In the genomic region with DNA sequence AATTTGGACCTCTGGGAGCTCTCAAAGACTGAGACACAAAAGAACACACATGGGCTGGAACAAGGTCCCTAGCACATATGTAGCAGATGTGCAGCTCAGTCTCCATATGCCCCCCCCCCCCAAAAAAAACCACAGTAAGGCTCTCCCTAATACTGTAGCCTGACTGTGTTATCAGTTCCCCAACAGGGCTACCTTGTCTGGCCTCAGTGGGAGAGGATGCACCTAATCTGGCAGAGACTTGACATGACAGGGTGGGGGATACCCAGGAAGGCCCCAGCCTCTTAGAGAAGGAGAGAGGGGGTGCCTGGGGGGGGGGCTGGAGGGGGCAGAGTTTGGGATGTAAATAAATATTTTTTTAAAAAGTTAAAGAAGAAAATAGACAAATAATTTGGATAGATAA, we compare ENCODE assay signal across 16 mouse cellular contexts. TPM values are rescaled to one million over a fixed set of nuclear protein-coding genes. Genes with fewer than 3 reads are reported as not detected.
DNase-seq lines count a peak whose midpoint lies in the region; ATAC-seq and TF ChIP-seq lines count a peak whose summit lies in the region.
"Had no signal": no experiment of that assay in that cellular context is flagged by ENCODE, and none has a peak within 500 bp of the region (broad histone marks: within the 10 kb centered on the region; RNA-seq: fewer than 3 reads in every experiment).

No protein-coding gene starts in this region.

- no peak for TF ChIP-seq CTCF in MEL (IDR thresholded peaks at IDR 0.05 in 2 of 3, conservative IDR thresholded peaks at IDR 0.05 in 1 of 3; ENCODE audit: control insufficient read depth in 1 of 3, insufficient read depth in 1 of 3, low read depth in 2 of 3, low read length in 3 of 3, poor library complexity in 1 of 3, severe bottlenecking in 1 of 3)
- TF ChIP-seq CTCF in liver, embryonic 14.5 days (IDR thresholded peaks at IDR 0.05; ENCODE audit: low read depth) = no peak

- no peak overlapping the region for H3K4me2 ChIP-seq in liver, embryonic 14.5 days (ENCODE audit: low read depth)
- H3K4me2 ChIP-seq: embryonic facial prominence, embryonic 12.5 days; heart, embryonic 13.5 days; hindbrain, embryonic 15.5 days had no signal

- peak; percentile 87 for ATAC-seq in liver, embryonic 14.5 days (ENCODE audit: insufficient read depth)
- peak; percentile 50; the same call in 1 of the 2 replicates for ATAC-seq in megakaryocyte-erythroid progenitor cell, adult 5-6 weeks (replicated peaks; ENCODE audit: low FRiP score, low TSS enrichment, poor library complexity, severe bottlenecking)
- ATAC-seq: forebrain, embryonic 16.5 days had no signal

- H3K27ac ChIP-seq in MEL (ENCODE audit: control insufficient read depth, low read depth, low read length) = no peak overlapping the region
- no peak overlapping the region for H3K27ac ChIP-seq in liver, embryonic 14.5 days
- H3K27ac ChIP-seq: embryonic facial prominence, embryonic 12.5 days; heart, embryonic 13.5 days; hindbrain, embryonic 15.5 days had no signal

- no peak overlapping the region for H3K9ac ChIP-seq in MEL (ENCODE audit: control insufficient read depth, low read depth, low read length, poor library complexity, severe bottlenecking)
- no peak overlapping the region for H3K9ac ChIP-seq in liver, embryonic 14.5 days (replicated peaks)
- H3K9ac ChIP-seq: embryonic facial prominence, embryonic 12.5 days; heart, embryonic 13.5 days; hindbrain, embryonic 15.5 days had no signal

- H3K9me3 ChIP-seq in MEL (replicated peaks; ENCODE audit: insufficient read depth, low read length) = no peaks in the 10 kb centered on the region
- no peaks in the 10 kb centered on the region for H3K9me3 ChIP-seq in liver, embryonic 14.5 days (ENCODE audit: control insufficient read depth, low read length)
- H3K9me3 ChIP-seq: embryonic facial prominence, embryonic 12.5 days; heart, embryonic 13.5 days; hindbrain, embryonic 15.5 days had no signal

- H3K4me1 ChIP-seq in MEL (ENCODE audit: control insufficient read depth in 1 of 2, insufficient read depth in 2 of 2, low read length in 2 of 2) = peaks cover 0 to 4% of the 10 kb centered on the region in 2 experiments; a peak in 3 of 4 replicates
- H3K4me1 ChIP-seq in liver, embryonic 14.5 days (replicated peaks; ENCODE audit: control insufficient read depth in 2 of 2, insufficient read depth in 2 of 2, low read length in 1 of 2) = peaks cover 8 to 9% of the 10 kb centered on the region in 2 experiments
- H3K4me1 ChIP-seq: embryonic facial prominence, embryonic 12.5 days; hindbrain, embryonic 15.5 days had no signal

- H3K27me3 ChIP-seq in MEL (ENCODE audit: control insufficient read depth in 1 of 2, insufficient read depth in 2 of 2, low read length in 2 of 2) = no peaks in the 10 kb centered on the region
- no peaks in the 10 kb centered on the region for H3K27me3 ChIP-seq in liver, embryonic 14.5 days (ENCODE audit: control insufficient read depth, insufficient read depth, low read length)
- H3K27me3 ChIP-seq: embryonic facial prominence, embryonic 12.5 days; heart, embryonic 13.5 days; hindbrain, embryonic 15.5 days had no signal

- peaks cover 15 to 19% of the 10 kb centered on the region in 2 experiments for H3K36me3 ChIP-seq in MEL (ENCODE audit: control insufficient read depth in 1 of 2, insufficient read depth in 2 of 2, low read length in 2 of 2)
- peaks cover 27% of the 10 kb centered on the region for H3K36me3 ChIP-seq in liver, embryonic 14.5 days (replicated peaks; ENCODE audit: control insufficient read depth, insufficient read depth, low read depth)

- TF ChIP-seq RAD21 in MEL (IDR thresholded peaks at IDR 0.05; ENCODE audit: low read depth, low read length) = no peak

- H3K79me2 ChIP-seq in MEL (ENCODE audit: control insufficient read depth, insufficient read depth, low read length, poor library complexity) = no peaks in the 10 kb centered on the region

- no peak overlapping the region for H3K4me3 ChIP-seq in MEL (ENCODE audit: control insufficient read depth in 1 of 2, insufficient read depth in 1 of 2, low read depth in 2 of 2, low read length in 2 of 2)
- no peak overlapping the region for H3K4me3 ChIP-seq in liver, embryonic 14.5 days (ENCODE audit: insufficient read depth in 1 of 2, low read depth in 2 of 2, low read length in 2 of 2)
- H3K4me3 ChIP-seq: embryonic facial prominence, embryonic 12.5 days; heart, embryonic 13.5 days; hindbrain, embryonic 15.5 days had no signal

- TF ChIP-seq POLR2A in MEL (IDR thresholded peaks at IDR 0.05; ENCODE audit: control insufficient read depth in 1 of 2, insufficient read depth in 1 of 2, low read depth in 1 of 2, low read length in 2 of 2, poor library complexity in 1 of 2) = no peak

- DNase-seq in MEL (ENCODE audit: low read depth, low spot score) = no peak
- peak; percentile 56 for DNase-seq in liver
- DNase-seq in liver, embryonic 14.5 days (ENCODE audit: low read depth in 3 of 3, low spot score in 3 of 3) = no peak
- no peak for DNase-seq in ovary, adult 18-20 months (ENCODE audit: low spot score)
- no peak for DNase-seq in spleen, postnatal 10 days (ENCODE audit: low spot score in 2 of 2)
- DNase-seq: adrenal gland, adult 8-10 months; cerebellum, adult 11 months; cerebellum, adult 8-10 months; cerebellum, postnatal 25 days; gastrocnemius, postnatal 36 days; heart, postnatal 36 days had no signal

- no peak for TF ChIP-seq EP300 in MEL (IDR thresholded peaks at IDR 0.05; ENCODE audit: low read depth in 1 of 2, low read length in 2 of 2)
- TF ChIP-seq EP300 in liver, embryonic 14.5 days (IDR thresholded peaks at IDR 0.05; ENCODE audit: low read depth) = 0 out of 2 replicates have a peak, but pooled peaks have one; percentile 42

TF ChIP-seq in MEL, 35 proteins besides CTCF, POLR2A, EP300 and RAD21 (continues in another document):
- TF ChIP-seq JUND (IDR thresholded peaks at IDR 0.05; ENCODE audit: low read depth, low read length) (no peak), GATA1 (IDR thresholded peaks at IDR 0.05; ENCODE audit: low read depth, low read length) (no peak), NRF1 (IDR thresholded peaks at IDR 0.05; ENCODE audit: insufficient read depth, low read depth, low read length, poor library complexity, severe bottlenecking) (no peak), MYB (IDR thresholded peaks at IDR 0.05; ENCODE audit: low read depth, low read length) (no peak), CHD2 (IDR thresholded peaks at IDR 0.05; ENCODE audit: low read length) (no peak), BHLHE40 (IDR thresholded peaks at IDR 0.05; ENCODE audit: borderline replicate concordance, low read depth, low read length) (no peak), GABPA (IDR thresholded peaks at IDR 0.05; ENCODE audit: low read depth, low read length) (no peak), POLR2AphosphoS2 (IDR thresholded peaks at IDR 0.05; ENCODE audit: low read length) (no peak), RCOR1 (IDR thresholded peaks at IDR 0.05; ENCODE audit: low read depth, low read length) (no peak), ZMIZ1 (IDR thresholded peaks at IDR 0.05; ENCODE audit: low read depth, low read length) (no peak), TAL1 (IDR thresholded peaks at IDR 0.05; ENCODE audit: low read length) (peak; percentile 11; the same call in 1 of the 2 replicates)

RNA-seq across cellular contexts. Expression of gene Mfsd2b, which starts 14.6 kb away (rescaled TPM):
- 16.9 and 31.9 TPM in 2 replicates for total RNA-seq in MEL (2012; rRNA removed)
- polyA plus RNA-seq in MEL (2012; ENCODE audit: insufficient read depth in 1 of 2, insufficient read length in 2 of 2, low read depth in 1 of 2, low replicate concordance in 2 of 2, missing spikeins in 1 of 2) = 100 to 1,000 TPM in 1 of 2 experiments, not detected in 1; 117 TPM
- polyA plus RNA-seq in liver, embryonic 14.5 days (2012; rRNA removed) = 45.9 and 53.1 TPM in 2 replicates
- 54.6 and 62.6 TPM in 2 replicates for polyA plus RNA-seq in liver, embryonic 14.5 days (2014; fragmentation: Nextera tagmentation; extraction: Ambion mirVana)
- 225 and 274 TPM in 2 replicates for total RNA-seq in megakaryocyte-erythroid progenitor cell, adult 5-6 weeks (2014; fragmentation: Nextera tagmentation)
- total RNA-seq in megakaryocyte-erythroid progenitor cell, adult 5-6 weeks (2017) = 116 and 136 TPM in 2 replicates

RNA-seq across cellular contexts. Expression of gene Ubxn2a, which starts 18.8 kb away (rescaled TPM):
- 20.3 and 22.8 TPM in 2 replicates for total RNA-seq in MEL (2012; rRNA removed)
- 10 to 100 TPM in 1 of 2 experiments, not detected in 1; 21.9 TPM for polyA plus RNA-seq in MEL (2012; ENCODE audit: insufficient read depth in 1 of 2, insufficient read length in 2 of 2, low read depth in 1 of 2, low replicate concordance in 2 of 2, missing spikeins in 1 of 2)
- 3.9 and 7.4 TPM in 2 replicates for polyA plus RNA-seq in liver, embryonic 14.5 days (2012; rRNA removed)
- polyA plus RNA-seq in liver, embryonic 14.5 days (2014; fragmentation: Nextera tagmentation; extraction: Ambion mirVana) = 23.0 and 26.4 TPM in 2 replicates
- 40.6 and 44.6 TPM in 2 replicates for total RNA-seq in megakaryocyte-erythroid progenitor cell, adult 5-6 weeks (2014; fragmentation: Nextera tagmentation)
- 98.2 and 111 TPM in 2 replicates for total RNA-seq in megakaryocyte-erythroid progenitor cell, adult 5-6 weeks (2017)

RNA-seq across cellular contexts. Expression of gene Atad2b, which starts 28.4 kb away (rescaled TPM):
- total RNA-seq in MEL (2012; rRNA removed) = 9.9 and 11.2 TPM in 2 replicates
- 10 to 100 TPM; 15.3 to 44.3 TPM for polyA plus RNA-seq in MEL (2012; ENCODE audit: insufficient read depth in 1 of 2, insufficient read length in 2 of 2, low read depth in 1 of 2, low replicate concordance in 2 of 2, missing spikeins in 1 of 2)
- 5.5 and 6.6 TPM in 2 replicates for polyA plus RNA-seq in liver, embryonic 14.5 days (2012; rRNA removed)
- polyA plus RNA-seq in liver, embryonic 14.5 days (2014; fragmentation: Nextera tagmentation; extraction: Ambion mirVana) = 7.0 and 8.1 TPM in 2 replicates
- total RNA-seq in megakaryocyte-erythroid progenitor cell, adult 5-6 weeks (2014; fragmentation: Nextera tagmentation) = 41.5 and 60.2 TPM in 2 replicates
- total RNA-seq in megakaryocyte-erythroid progenitor cell, adult 5-6 weeks (2017) = 38.0 and 49.1 TPM in 2 replicates

RNA-seq across cellular contexts. Expression of gene Wdcp, which starts 45.6 kb away (rescaled TPM):
- total RNA-seq in MEL (2012; rRNA removed) = 16.5 and 22.6 TPM in 2 replicates
- 10 to 100 TPM in 1 of 2 experiments, not detected in 1; 12.6 TPM for polyA plus RNA-seq in MEL (2012; ENCODE audit: insufficient read depth in 1 of 2, insufficient read length in 2 of 2, low read depth in 1 of 2, low replicate concordance in 2 of 2, missing spikeins in 1 of 2)
- 7.7 and 9.1 TPM in 2 replicates for polyA plus RNA-seq in liver, embryonic 14.5 days (2012; rRNA removed)
- 11.3 and 11.6 TPM in 2 replicates for polyA plus RNA-seq in liver, embryonic 14.5 days (2014; fragmentation: Nextera tagmentation; extraction: Ambion mirVana)
- 20.3 and 27.5 TPM in 2 replicates for total RNA-seq in megakaryocyte-erythroid progenitor cell, adult 5-6 weeks (2014; fragmentation: Nextera tagmentation)
- total RNA-seq in megakaryocyte-erythroid progenitor cell, adult 5-6 weeks (2017) = 5.0 and 9.5 TPM in 2 replicates

RNA-seq across cellular contexts. Expression of gene Fkbp1b, which starts 47.3 kb away (rescaled TPM):
- total RNA-seq in MEL (2012; rRNA removed) = 2.1 and 3.0 TPM in 2 replicates
- 1 to 10 TPM in 1 of 2 experiments, not detected in 1; 6.8 TPM for polyA plus RNA-seq in MEL (2012; ENCODE audit: insufficient read depth in 1 of 2, insufficient read length in 2 of 2, low read depth in 1 of 2, low replicate concordance in 2 of 2, missing spikeins in 1 of 2)
- 2.5 and 2.9 TPM in 2 replicates for polyA plus RNA-seq in liver, embryonic 14.5 days (2012; rRNA removed)
- 2.2 and 2.6 TPM in 2 replicates for polyA plus RNA-seq in liver, embryonic 14.5 days (2014; fragmentation: Nextera tagmentation; extraction: Ambion mirVana)
- not detected in 2 replicates for total RNA-seq in megakaryocyte-erythroid progenitor cell, adult 5-6 weeks (2014; fragmentation: Nextera tagmentation)
- total RNA-seq in megakaryocyte-erythroid progenitor cell, adult 5-6 weeks (2017) = 1.6 and 12.2 TPM in 2 replicates
